Mouse (Mus musculus) skeletal muscle tissue, adult 2 months (tissue): ENCODE measurements around the gene Glis3.

ENCODE experiments used
- DNase-seq: peaks from one replicate; pipeline ENCODE4 v3.0.0-alpha.2; 2012; ENCODE audit warnings: low read depth, low spot score

Glis3 gene

GRCm38 (mm10) chr19:28679776-28680391 is at the start of gene Glis3:
Gene Glis3, minus strand, starts transcription at chr19:28680077.
- no peak for DNase-seq

- DNase-seq, result peak; percentile 56
These were observed 46.4 kb upstream of the Glis3 start for GRCm38 (mm10) chr19:28726161-28726880.

- DNase-seq, result no peak
These were observed 44.8 kb upstream of the Glis3 start for GRCm38 (mm10) chr19:28724641-28725040.

- no peak for DNase-seq
These were observed 42.7 kb upstream of the Glis3 start for GRCm38 (mm10) chr19:28722626-28723025.

- DNase-seq, result no peak
These were observed 42.0 kb upstream of the Glis3 start for GRCm38 (mm10) chr19:28721834-28722233.

- DNase-seq, result no peak
These were observed 40.1 kb upstream of the Glis3 start for GRCm38 (mm10) chr19:28720016-28720415.

- DNase-seq, result no peak
These were observed 34.8 kb upstream of the Glis3 start for GRCm38 (mm10) chr19:28714674-28715073.

- no peak for DNase-seq
These were observed 17.8 kb upstream of the Glis3 start for GRCm38 (mm10) chr19:28697718-28698117.

GRCm38 (mm10) chr19:28686398-28686797 is 6.5 kb upstream of the Glis3 start:
- no peak for DNase-seq

GRCm38 (mm10) chr19:28685484-28685883 is 5.6 kb upstream of the Glis3 start:
- DNase-seq, result no peak

GRCm38 (mm10) chr19:28684347-28684746 is 4.5 kb upstream of the Glis3 start:
- no peak for DNase-seq

GRCm38 (mm10) chr19:28683346-28683745 is 3.5 kb upstream of the Glis3 start:
- no peak for DNase-seq

GRCm38 (mm10) chr19:28679291-28679775 is 544 bp downstream of the Glis3 start:
- no peak for DNase-seq

GRCm38 (mm10) chr19:28678646-28679270 is 1.1 kb downstream of the Glis3 start:
- DNase-seq, result no peak

GRCm38 (mm10) chr19:28677728-28678438 is 2.0 kb downstream of the Glis3 start:
- no peak for DNase-seq

- no peak for DNase-seq
These were observed 2.7 kb downstream of the Glis3 start for GRCm38 (mm10) chr19:28677045-28677727.

- peak; percentile 54 for DNase-seq
These were observed 16.1 kb downstream of the Glis3 start for GRCm38 (mm10) chr19:28663781-28664180.

- no peak for DNase-seq
These were observed 16.7 kb downstream of the Glis3 start for GRCm38 (mm10) chr19:28663148-28663547.

- DNase-seq, result no peak
These were observed 17.4 kb downstream of the Glis3 start for GRCm38 (mm10) chr19:28662474-28662873.

GRCm38 (mm10) chr19:28660912-28661311 is 19.0 kb downstream of the Glis3 start:
- DNase-seq, result no peak

- no peak for DNase-seq
These were observed 22.1 kb downstream of the Glis3 start for GRCm38 (mm10) chr19:28657686-28658195.
